Mouse (Mus musculus): ENCODE results near the gene Tmod3.
A peak's percentile ranks its signal among the peaks of the same experiment; 100 is the strongest.
"Not testable (repeated sequence)": the region's sequence is repeated elsewhere in the genome, so short reads cannot be mapped to it uniquely, and the experiment has no call there.

Tmod3 gene

GRCm38 (mm10) chr9:75495945-75496344 is 63.5 kb downstream of the Tmod3 start:
- DNase-seq (ENCODE audit: low spot score in 2 of 2): no peak

DNA sequence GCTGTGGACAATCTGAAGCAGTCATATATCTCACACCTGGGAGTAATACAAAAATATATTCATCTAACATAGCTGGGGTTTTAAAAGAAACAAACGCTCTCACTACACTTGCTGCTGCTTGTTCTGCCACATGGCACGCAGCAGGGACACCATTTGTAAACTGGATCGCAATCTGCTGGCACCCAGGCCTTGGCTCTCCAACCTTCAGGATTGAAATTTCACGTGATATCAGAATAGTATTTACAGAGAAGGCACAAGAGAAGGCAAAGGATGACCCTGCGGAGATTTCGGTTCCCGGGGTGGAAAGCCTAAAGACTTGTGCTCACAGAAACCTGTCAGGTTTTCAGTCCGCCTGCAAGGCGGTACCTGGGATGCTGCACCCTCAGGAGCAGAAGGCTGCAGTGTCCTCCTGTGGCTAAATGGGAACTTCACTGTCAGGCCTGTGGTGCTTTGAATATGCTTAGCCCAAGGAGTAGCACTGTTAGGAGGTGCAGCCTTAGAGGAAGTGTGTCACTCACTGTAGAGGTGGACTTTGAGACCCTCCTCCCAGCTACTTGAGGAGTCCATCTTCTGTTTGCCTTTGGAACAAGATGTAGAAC is 65.0 kb downstream of the Tmod3 start:
- no peak for DNase-seq (ENCODE audit: low spot score in 2 of 2)

DNA sequence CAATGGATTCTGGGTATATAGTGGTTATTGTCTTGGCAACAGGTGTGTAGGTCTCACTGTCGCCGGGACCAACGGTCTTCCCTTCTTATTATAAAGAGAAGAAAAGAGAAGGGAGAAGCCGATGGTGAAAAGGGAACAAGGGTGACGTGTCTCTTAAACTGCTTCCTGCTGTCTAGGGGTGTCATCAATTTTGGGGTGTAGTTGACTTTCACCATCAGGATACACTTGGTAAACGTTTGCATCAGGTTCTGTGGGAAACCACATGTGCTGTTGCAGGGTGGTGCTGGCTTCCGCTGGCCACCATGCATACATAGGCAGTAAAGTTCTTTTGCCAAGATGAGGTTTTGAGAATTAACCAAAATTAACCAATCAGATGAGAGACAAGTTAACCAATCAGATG is 71.2 kb downstream of the Tmod3 start:
- DNase-seq (ENCODE audit: low spot score in 2 of 2): not testable (repeated sequence)

DNA sequence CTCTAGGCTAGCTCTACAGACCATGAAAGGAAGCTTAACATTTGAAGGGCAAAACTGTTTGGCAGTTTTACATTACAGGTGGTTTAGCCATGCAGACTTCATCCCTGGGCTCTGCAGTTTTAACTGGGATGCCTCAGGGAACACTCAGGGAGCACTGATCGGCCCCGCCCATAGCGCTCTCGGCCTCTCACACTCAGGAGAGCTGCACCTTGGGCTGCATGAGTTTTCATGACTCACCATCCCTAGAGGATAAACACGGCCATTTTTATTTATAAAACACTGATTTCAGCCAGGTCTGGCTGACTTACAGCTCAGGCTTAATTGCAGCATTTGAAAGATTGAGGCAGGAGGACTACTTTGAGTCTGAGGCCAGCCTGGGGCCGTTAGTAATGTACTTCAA is 74.2 kb downstream of the Tmod3 start:
- DNase-seq (ENCODE audit: low spot score in 2 of 2): no peak

- DNase-seq (ENCODE audit: low spot score in 2 of 2): no peak
Observed at GRCm38 (mm10) chr9:75480536-75481075, 78.9 kb downstream of the Tmod3 start.

GRCm38 (mm10) chr9:75479106-75479725 is 80.2 kb downstream of the Tmod3 start:
- peak in 1 of 2 experiments; percentile 45 for DNase-seq (ENCODE audit: low spot score in 2 of 2)

DNA sequence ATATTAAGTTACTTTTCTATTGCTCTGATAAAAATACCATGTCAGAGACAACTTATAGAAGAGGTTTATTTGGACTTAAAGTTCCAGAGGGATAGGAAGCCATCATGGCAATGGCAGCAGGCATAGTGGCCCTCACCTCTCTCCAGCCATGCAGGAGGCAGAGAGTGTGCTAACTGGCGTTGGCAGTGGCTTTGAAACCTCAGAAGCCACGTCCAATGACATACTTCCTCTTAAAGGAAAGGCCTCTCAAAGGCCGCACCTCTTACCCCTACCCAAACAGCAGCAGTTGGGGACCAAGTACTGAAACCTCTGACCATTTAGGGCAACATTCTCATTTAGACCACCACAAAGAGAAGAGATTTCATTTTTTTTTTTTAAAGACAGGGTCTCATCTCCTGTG is 82.2 kb downstream of the Tmod3 start:
- no peak for DNase-seq (ENCODE audit: low spot score in 2 of 2)

GRCm38 (mm10) chr9:75468297-75468696 is 91.2 kb downstream of the Tmod3 start:
- DNase-seq (ENCODE audit: low spot score in 2 of 2): no peak

DNA sequence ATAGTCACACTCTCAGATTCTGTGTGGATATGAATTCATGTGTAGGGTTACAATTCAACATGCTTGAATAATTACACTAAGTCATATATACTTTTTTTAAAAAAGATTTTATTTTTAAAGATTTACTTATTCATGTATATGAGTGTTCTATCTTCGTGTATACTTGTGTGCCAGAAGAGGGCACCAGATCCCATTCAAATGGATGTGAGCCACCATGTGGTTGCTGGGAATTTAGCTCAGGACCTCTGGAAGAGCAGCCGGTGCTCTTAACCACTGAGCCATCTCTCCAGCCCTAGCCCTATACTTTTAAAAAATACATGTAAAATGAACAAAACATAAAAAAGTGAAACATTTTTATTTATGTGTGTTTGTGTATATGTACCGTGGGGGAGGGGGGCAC is 91.9 kb downstream of the Tmod3 start:
- DNase-seq (ENCODE audit: low spot score in 2 of 2): no peak

- no peak for DNase-seq (ENCODE audit: low spot score in 2 of 2)
Observed at GRCm38 (mm10) chr9:75466641-75467040, 92.8 kb downstream of the Tmod3 start.

DNA sequence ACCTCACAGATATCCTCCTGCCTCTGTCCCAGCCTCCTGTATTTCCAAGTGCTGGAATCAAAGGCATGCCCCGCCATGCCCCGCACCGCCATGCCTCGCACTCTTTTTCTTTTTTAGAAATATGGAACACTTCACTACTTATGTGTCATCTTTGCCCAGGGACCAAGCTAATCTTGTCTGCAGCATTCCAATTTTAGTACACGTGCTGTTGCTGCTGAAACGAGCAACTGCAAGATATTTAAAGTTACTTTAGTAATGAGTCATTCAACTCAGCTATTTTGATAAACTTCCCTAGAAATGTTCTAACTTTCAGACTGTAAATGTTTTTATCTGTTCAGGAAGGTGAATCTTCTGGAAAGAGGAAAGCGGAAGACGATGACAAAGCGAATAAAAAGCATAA is 93.6 kb downstream of the Tmod3 start:
- DNase-seq (ENCODE audit: low spot score in 2 of 2): peak; percentile 37 to 60

DNA sequence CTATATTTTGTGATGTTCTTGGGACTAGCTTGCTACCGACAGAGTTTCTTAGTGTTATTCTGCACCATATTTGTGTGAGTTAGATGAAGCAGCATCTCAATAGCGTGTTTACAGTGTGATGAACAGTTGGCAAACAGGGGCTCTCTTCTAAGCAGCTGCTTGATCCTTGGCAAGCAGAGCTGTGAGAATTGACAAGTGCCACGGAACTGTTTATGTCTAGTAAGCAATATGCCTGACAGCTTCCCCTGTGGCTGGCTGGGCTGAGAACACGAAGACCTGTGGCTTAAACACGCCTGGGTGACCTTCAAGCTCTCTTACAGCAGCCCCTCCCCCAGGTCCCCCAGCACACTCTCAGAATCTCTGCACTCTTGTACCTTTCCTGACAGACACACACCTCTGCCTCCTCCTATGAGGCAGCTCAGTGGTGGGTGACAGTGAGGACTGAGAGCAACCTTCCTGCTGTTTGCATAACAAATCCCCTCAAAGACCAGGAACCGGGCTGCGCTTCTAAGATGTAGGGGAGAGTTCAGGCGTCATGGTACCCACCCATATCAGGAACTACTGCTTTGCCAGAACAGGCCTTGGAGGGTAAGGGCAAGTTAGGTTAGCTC is 96.3 kb downstream of the Tmod3 start:
- DNase-seq (ENCODE audit: low spot score in 2 of 2): no peak

DNA sequence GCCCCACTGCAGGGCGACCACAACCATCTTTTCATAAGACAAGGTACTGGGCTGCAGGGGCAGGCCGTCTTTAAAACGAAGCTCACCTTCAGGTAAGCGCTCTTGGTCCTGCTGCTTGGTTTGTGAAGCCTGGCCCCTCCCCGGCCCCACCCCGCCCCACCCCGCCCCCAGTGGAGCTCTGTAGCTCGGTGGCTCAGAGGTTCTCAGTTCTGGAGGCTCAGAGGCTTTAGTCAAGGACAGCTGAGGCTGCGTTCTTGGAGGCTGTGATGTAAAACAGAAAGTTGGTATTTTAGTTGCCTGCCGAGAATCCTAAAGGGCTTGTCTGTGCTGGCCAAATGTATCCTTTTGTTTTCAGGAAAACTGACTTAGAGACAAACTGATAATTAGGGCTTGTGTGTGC is 103.8 kb downstream of the Tmod3 start:
- no peak for DNase-seq (ENCODE audit: low spot score in 2 of 2)

DNA sequence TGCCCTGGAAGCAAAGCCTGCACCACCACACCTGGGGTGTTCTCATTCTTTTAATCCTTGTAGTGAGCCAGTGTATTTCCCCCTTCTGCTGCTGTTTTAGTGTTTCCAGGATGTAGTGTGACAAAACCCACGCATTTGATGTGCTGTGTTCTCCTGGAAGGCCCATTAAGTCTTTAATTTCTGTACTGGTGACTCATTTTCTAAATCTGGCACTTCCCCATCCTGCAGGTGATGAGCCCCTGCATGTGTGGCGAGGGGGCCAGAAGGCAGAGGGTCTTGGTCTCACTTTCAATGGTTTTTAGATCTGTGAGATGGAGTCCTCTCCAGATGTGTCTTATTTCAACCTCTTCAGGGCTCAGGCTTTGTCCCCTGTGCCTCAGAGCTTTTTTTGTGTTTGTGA is 105.5 kb downstream of the Tmod3 start:
- no peak for DNase-seq (ENCODE audit: low spot score in 2 of 2)

DNA sequence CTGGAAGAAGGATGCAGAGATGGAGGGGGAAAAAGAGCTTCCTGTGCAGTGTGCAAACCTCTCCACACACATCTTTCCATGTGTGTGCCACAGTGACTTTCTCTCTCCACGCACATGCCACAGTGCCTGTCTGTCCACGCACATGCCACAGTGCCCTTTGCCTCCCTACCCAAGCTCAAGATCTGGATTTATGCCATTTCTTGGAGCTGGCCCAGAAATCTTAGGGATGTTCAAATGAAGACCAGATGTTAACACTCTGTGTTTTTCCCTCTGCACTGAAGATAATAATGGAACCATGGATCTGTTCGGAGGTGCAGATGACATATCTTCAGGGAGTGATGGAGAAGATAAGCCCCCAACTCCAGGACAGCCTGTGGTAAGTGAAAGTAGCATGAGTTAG is 111.4 kb downstream of the Tmod3 start:
- no peak for DNase-seq (ENCODE audit: low spot score in 2 of 2)

Data from right cerebral cortex, postnatal 10 days (tissue).